Mouse (Mus musculus) brain, adult 2 months (tissue): ENCODE measurements at regions not wholly inside any gene's neighbourhood (a gene's known extent, or its start where the extent isn't known, plus 50 kb on each side); places are given as distances from the start of the nearest gene placed in this dataset.
"Not testable (repeated sequence)": the region's sequence is repeated elsewhere in the genome, so short reads cannot be mapped to it uniquely, and the experiment has no call there.

ENCODE experiments used
- DNase-seq: peaks from one replicate; pipeline ENCODE4 v3.0.0; 2011; ENCODE audit warnings: low read depth, low spot score

- DNase-seq = no peak
These were observed 199.9 kb downstream of the Dph6 start for GRCm38 (mm10) chr2:114454901-114455300.

GRCm38 (mm10) chr2:114450185-114450584 is 204.6 kb downstream of the Dph6 start:
- DNase-seq = no peak

GRCm38 (mm10) chr2:114443801-114444200 is 211.0 kb downstream of the Dph6 start:
- peak; percentile 15 for DNase-seq

- no peak for DNase-seq
These were observed 213.8 kb downstream of the Dph6 start for GRCm38 (mm10) chr2:114440943-114441342.

GRCm38 (mm10) chr2:114439668-114440067 is 215.1 kb downstream of the Dph6 start:
- peak; percentile 42 for DNase-seq

GRCm38 (mm10) chr2:114438048-114438447 is 216.7 kb downstream of the Dph6 start:
- no peak for DNase-seq

- DNase-seq = no peak
These were observed 226.3 kb upstream of the Zfp770 start for GRCm38 (mm10) chr2:114427426-114428157.

- no peak for DNase-seq
These were observed 218.1 kb upstream of the Zfp770 start for GRCm38 (mm10) chr2:114419346-114419745.

GRCm38 (mm10) chr2:114413013-114413412 is 211.7 kb upstream of the Zfp770 start:
- no peak for DNase-seq

GRCm38 (mm10) chr2:114411940-114412715 is 210.9 kb upstream of the Zfp770 start:
- DNase-seq = peak; percentile 2

GRCm38 (mm10) chr2:114410717-114411116 is 209.4 kb upstream of the Zfp770 start:
- DNase-seq = no peak

GRCm38 (mm10) chr2:114409542-114409941 is 208.3 kb upstream of the Zfp770 start:
- no peak for DNase-seq

GRCm38 (mm10) chr2:114407408-114407807 is 206.1 kb upstream of the Zfp770 start:
- DNase-seq = no peak

GRCm38 (mm10) chr2:114384566-114384965 is 183.3 kb upstream of the Zfp770 start:
- DNase-seq = no peak

GRCm38 (mm10) chr2:114378844-114379533 is 177.7 kb upstream of the Zfp770 start:
- no peak for DNase-seq

GRCm38 (mm10) chr2:114373476-114373875 is 172.2 kb upstream of the Zfp770 start:
- peak; percentile 11 for DNase-seq

GRCm38 (mm10) chr2:114353876-114354275 is 152.6 kb upstream of the Zfp770 start:
- not testable (repeated sequence) for DNase-seq

- peak; percentile 54 for DNase-seq
These were observed 139.5 kb upstream of the Zfp770 start for GRCm38 (mm10) chr2:114340578-114341293.

GRCm38 (mm10) chr2:114301746-114302145 is 100.5 kb upstream of the Zfp770 start:
- DNase-seq = no peak

GRCm38 (mm10) chr2:114295110-114295509 is 93.8 kb upstream of the Zfp770 start:
- no peak for DNase-seq

GRCm38 (mm10) chr2:114291387-114291786 is 90.1 kb upstream of the Zfp770 start:
- no peak for DNase-seq

- no peak for DNase-seq
These were observed 74.3 kb upstream of the Zfp770 start for GRCm38 (mm10) chr2:114275536-114275935.
